Mouse (Mus musculus) urinary bladder, postnatal 36 days (tissue): Measurements from ENCODE around the gene Jade2.

Experiments
- DNase-seq, 2 experiments: peaks; one replicate each; pipeline ENCODE4 v3.0.0; 2022; ENCODE audit warnings: low spot score in 2 of 2, mixed read lengths in 1 of 2

Jade2 gene

GRCm38 (mm10) chr11:51857081-51857671 is at the start of gene Jade2:
Jade2 (minus strand) TSS chr11:51857653.
- peak; percentile 38 to 47 for DNase-seq

GRCm38 (mm10) chr11:51904224-51904623 is 46.8 kb upstream of the Jade2 start:
- no peak for DNase-seq

GRCm38 (mm10) chr11:51899691-51900090 is 42.2 kb upstream of the Jade2 start:
- DNase-seq = no peak

GRCm38 (mm10) chr11:51898326-51899080 is 41.0 kb upstream of the Jade2 start:
- no peak for DNase-seq

GRCm38 (mm10) chr11:51897311-51897710 is 39.9 kb upstream of the Jade2 start:
- DNase-seq = peak in 1 of 2 experiments; percentile 12

GRCm38 (mm10) chr11:51896012-51896411 is 38.6 kb upstream of the Jade2 start:
- no peak for DNase-seq

GRCm38 (mm10) chr11:51885681-51886080 is 28.2 kb upstream of the Jade2 start:
- no peak for DNase-seq

GRCm38 (mm10) chr11:51884092-51884491 is 26.6 kb upstream of the Jade2 start:
- no peak for DNase-seq

- peak in 1 of 2 experiments; percentile 27 for DNase-seq
These were observed 26.2 kb upstream of the Jade2 start for GRCm38 (mm10) chr11:51883670-51884069.

GRCm38 (mm10) chr11:51881776-51882175 is 24.3 kb upstream of the Jade2 start:
- no peak for DNase-seq

GRCm38 (mm10) chr11:51881041-51881730 is 23.7 kb upstream of the Jade2 start:
- DNase-seq = no peak

GRCm38 (mm10) chr11:51876943-51877344 is 19.5 kb upstream of the Jade2 start:
- peak in 1 of 2 experiments; percentile 70 for DNase-seq

- no peak for DNase-seq
These were observed 18.3 kb upstream of the Jade2 start for GRCm38 (mm10) chr11:51875792-51876195.

GRCm38 (mm10) chr11:51875086-51875485 is 17.6 kb upstream of the Jade2 start:
- peak in 1 of 2 experiments; percentile 47 for DNase-seq

- DNase-seq = peak; percentile 41 to 86
These were observed 17.0 kb upstream of the Jade2 start for GRCm38 (mm10) chr11:51874266-51875036.

GRCm38 (mm10) chr11:51873141-51873540 is 15.7 kb upstream of the Jade2 start:
- DNase-seq = no peak

GRCm38 (mm10) chr11:51867261-51867660 is 9.8 kb upstream of the Jade2 start:
- DNase-seq = no peak

GRCm38 (mm10) chr11:51866020-51866419 is 8.6 kb upstream of the Jade2 start:
- DNase-seq = peak; percentile 31 to 46

- DNase-seq = no peak
These were observed 3.2 kb upstream of the Jade2 start for GRCm38 (mm10) chr11:51860666-51861065.

- no peak for DNase-seq
These were observed 2.1 kb upstream of the Jade2 start for GRCm38 (mm10) chr11:51859561-51859960.

GRCm38 (mm10) chr11:51858528-51859051 is 1.1 kb upstream of the Jade2 start:
- peak; percentile 78 to 88 for DNase-seq
